Mouse (Mus musculus): ENCODE measurements around the gene Lrrfip1. TPM values are rescaled to one million over a fixed set of nuclear protein-coding genes. Genes with fewer than 3 reads are reported as not detected.

Gene Lrrfip1
- polyA plus RNA-seq, 1 experiment, result 80.0 TPM

GRCm38 (mm10) chr1:91056416-91056815 is 57.9 kb downstream of the Lrrfip1 start:
- Histone ChIP-seq H3K4me3 (ENCODE audit: insufficient read depth, low read length) (no peak overlapping the region), H3K4me1 (ENCODE audit: control insufficient read depth, insufficient read depth, low read length) (peaks cover 22% of the 10 kb centered on the region), H3K27ac (ENCODE audit: insufficient read depth, low read length) (no peak overlapping the region)
- no peak for TF ChIP-seq POLR2A (IDR thresholded peaks at IDR 0.05; ENCODE audit: extremely low read depth, insufficient read depth, low read length)
- TF ChIP-seq CTCF (IDR thresholded peaks at IDR 0.05; ENCODE audit: extremely low read depth, insufficient read depth, low read length), result no peak

DNA sequence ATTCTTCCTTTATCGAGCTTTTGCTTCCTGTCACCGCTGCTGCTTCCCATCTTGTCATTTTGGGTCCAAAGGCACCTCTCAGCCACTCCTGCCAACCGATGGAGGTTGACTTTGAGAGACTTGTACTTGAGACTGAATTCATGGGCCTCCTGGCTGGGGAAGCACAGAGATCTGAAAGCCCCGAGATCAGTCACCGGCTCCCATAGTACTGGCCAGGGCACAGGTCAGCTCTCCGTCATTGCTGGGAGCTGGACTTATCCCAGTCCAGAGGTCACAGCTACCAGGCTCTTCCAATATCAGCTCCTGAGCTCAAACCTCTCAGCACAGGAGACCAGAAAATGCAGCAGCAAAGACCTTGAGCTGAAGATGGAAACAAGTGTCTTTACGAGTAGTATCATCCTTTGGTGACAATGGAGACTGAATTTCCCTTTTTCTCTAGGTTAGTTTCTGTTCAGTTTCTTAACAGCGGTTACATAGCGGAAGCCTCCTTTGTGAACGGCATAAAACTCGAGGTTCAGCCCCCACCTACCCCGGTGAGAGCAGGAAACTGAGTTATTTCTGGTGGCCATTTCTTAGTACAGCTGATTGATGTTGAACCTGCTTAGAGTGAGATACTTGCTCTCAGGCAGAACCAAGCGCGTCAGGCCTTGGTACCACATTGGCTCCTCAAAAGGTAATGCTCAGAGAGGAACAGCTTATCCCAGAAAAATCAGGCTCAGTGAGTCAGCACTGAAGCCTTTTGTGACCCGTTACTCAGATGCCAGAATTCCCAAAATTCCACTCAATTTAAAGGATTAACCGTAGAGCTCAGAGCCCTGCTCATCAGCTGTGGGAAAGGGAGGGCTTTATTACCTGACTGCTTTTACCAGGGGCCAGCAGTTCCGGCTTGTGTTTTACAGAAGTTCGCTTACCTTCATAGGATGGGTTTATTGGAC is 59.0 kb downstream of the Lrrfip1 start:
- no peak overlapping the region for H3K27ac ChIP-seq (ENCODE audit: insufficient read depth, low read length)

GRCm38 (mm10) chr1:91058251-91058650 is 59.7 kb downstream of the Lrrfip1 start:
- Histone ChIP-seq H3K4me3 (ENCODE audit: insufficient read depth, low read length) (no peak overlapping the region), H3K4me1 (ENCODE audit: control insufficient read depth, insufficient read depth, low read length) (peaks cover 29% of the 10 kb centered on the region), H3K27ac (ENCODE audit: insufficient read depth, low read length) (no peak overlapping the region)
- TF ChIP-seq CTCF (IDR thresholded peaks at IDR 0.05; ENCODE audit: extremely low read depth, insufficient read depth, low read length), result no peak

More for the DNA sequence above, 59.0 kb downstream of the Lrrfip1 start:
- Histone ChIP-seq H3K4me1 (ENCODE audit: control insufficient read depth, insufficient read depth, low read length) (peaks cover 25% of the 10 kb centered on the region), H3K4me3 (ENCODE audit: insufficient read depth, low read length) (no peak overlapping the region)
- TF ChIP-seq CTCF (IDR thresholded peaks at IDR 0.05; ENCODE audit: extremely low read depth, insufficient read depth, low read length), result no peak
- no peak for TF ChIP-seq POLR2A (IDR thresholded peaks at IDR 0.05; ENCODE audit: extremely low read depth, insufficient read depth, low read length)

GRCm38 (mm10) chr1:91059792-91060604 is 61.5 kb downstream of the Lrrfip1 start:
- Histone ChIP-seq H3K27ac (ENCODE audit: insufficient read depth, low read length) (no peak overlapping the region), H3K4me1 (ENCODE audit: control insufficient read depth, insufficient read depth, low read length) (peaks cover 32% of the 10 kb centered on the region), H3K4me3 (ENCODE audit: insufficient read depth, low read length) (no peak overlapping the region)
- no peak for TF ChIP-seq POLR2A (IDR thresholded peaks at IDR 0.05; ENCODE audit: extremely low read depth, insufficient read depth, low read length)
- no peak for TF ChIP-seq CTCF (IDR thresholded peaks at IDR 0.05; ENCODE audit: extremely low read depth, insufficient read depth, low read length)

GRCm38 (mm10) chr1:91061105-91061504 is 62.6 kb downstream of the Lrrfip1 start:
- H3K27ac ChIP-seq (ENCODE audit: insufficient read depth, low read length), result no peak overlapping the region
- peaks cover 33% of the 10 kb centered on the region for H3K4me1 ChIP-seq (ENCODE audit: control insufficient read depth, insufficient read depth, low read length)
- H3K4me3 ChIP-seq (ENCODE audit: insufficient read depth, low read length), result no peak overlapping the region
- TF ChIP-seq POLR2A (IDR thresholded peaks at IDR 0.05; ENCODE audit: extremely low read depth, insufficient read depth, low read length) (no peak), CTCF (IDR thresholded peaks at IDR 0.05; ENCODE audit: extremely low read depth, insufficient read depth, low read length) (no peak)

DNA sequence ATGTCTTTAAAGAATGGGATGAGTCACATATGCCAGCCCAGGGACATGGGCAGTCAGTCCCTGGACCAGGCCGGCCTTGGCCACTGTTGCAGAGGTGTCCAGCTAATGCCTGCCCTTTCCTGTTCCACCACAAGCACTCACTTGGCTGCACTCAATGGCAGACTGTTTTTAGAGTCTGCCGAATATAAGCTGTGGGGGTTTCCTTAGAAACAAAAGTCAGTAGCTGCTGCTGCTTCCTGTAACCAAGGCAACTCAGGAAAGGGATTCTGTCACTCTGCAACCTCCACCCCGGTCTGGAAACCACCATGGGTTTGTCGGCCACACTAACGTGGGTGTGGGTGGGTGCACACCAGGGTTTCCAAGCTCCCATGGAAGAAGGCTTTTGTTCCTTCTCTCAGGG is 63.8 kb downstream of the Lrrfip1 start:
- peak overlapping the region; percentile 74 for H3K27ac ChIP-seq (ENCODE audit: insufficient read depth, low read length)
- peaks cover 33% of the 10 kb centered on the region for H3K4me1 ChIP-seq (ENCODE audit: control insufficient read depth, insufficient read depth, low read length)
- TF ChIP-seq POLR2A (IDR thresholded peaks at IDR 0.05; ENCODE audit: extremely low read depth, insufficient read depth, low read length) (no peak), CTCF (IDR thresholded peaks at IDR 0.05; ENCODE audit: extremely low read depth, insufficient read depth, low read length) (no peak)
- no peak overlapping the region for H3K4me3 ChIP-seq (ENCODE audit: insufficient read depth, low read length)

- Histone ChIP-seq H3K4me3 (ENCODE audit: insufficient read depth, low read length) (no peak overlapping the region), H3K27ac (ENCODE audit: insufficient read depth, low read length) (no peak overlapping the region), H3K4me1 (ENCODE audit: control insufficient read depth, insufficient read depth, low read length) (peaks cover 28% of the 10 kb centered on the region)
- TF ChIP-seq CTCF (IDR thresholded peaks at IDR 0.05; ENCODE audit: extremely low read depth, insufficient read depth, low read length) (no peak), POLR2A (IDR thresholded peaks at IDR 0.05; ENCODE audit: extremely low read depth, insufficient read depth, low read length) (no peak)
These were observed 65.5 kb downstream of the Lrrfip1 start for GRCm38 (mm10) chr1:91064053-91064452.

DNA sequence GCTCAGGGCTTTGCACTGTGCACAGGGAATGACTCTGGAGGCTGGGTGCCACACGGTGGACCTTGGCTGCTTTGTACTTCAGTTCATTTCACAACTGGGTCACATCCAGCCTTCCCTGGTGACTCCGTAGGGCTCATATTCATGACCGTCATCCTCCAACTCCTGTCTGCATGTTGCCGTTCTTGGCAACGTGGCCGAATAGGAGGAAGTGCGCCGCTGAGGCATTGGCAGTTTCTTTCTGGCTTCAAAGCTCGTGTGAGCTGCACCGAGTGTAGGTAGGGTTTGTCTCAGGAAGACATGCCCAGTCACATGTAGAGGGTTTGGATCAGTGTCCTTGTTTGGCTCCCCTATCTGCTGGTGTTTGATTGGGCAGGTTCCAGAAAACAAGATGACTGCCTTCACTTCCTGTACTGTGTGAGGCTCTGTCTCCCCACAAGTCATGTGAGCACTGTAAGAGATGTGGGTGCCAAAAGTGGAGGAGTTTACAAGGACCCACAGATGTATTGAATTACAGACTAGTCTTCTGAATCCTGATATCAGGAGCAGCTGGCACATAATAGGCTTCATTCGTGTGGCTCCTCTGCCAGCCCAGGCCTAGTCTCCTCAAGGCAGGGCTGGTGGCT is 66.5 kb downstream of the Lrrfip1 start:
- TF ChIP-seq POLR2A (IDR thresholded peaks at IDR 0.05; ENCODE audit: extremely low read depth, insufficient read depth, low read length) (no peak), CTCF (IDR thresholded peaks at IDR 0.05; ENCODE audit: extremely low read depth, insufficient read depth, low read length) (no peak)

GRCm38 (mm10) chr1:91066061-91066460 is 67.5 kb downstream of the Lrrfip1 start:
- no peak for TF ChIP-seq CTCF (IDR thresholded peaks at IDR 0.05; ENCODE audit: extremely low read depth, insufficient read depth, low read length)
- no peak for TF ChIP-seq POLR2A (IDR thresholded peaks at IDR 0.05; ENCODE audit: extremely low read depth, insufficient read depth, low read length)
- Histone ChIP-seq H3K4me3 (ENCODE audit: insufficient read depth, low read length) (no peak overlapping the region), H3K27ac (ENCODE audit: insufficient read depth, low read length) (no peak overlapping the region), H3K4me1 (ENCODE audit: control insufficient read depth, insufficient read depth, low read length) (peaks cover 21% of the 10 kb centered on the region)

More for the DNA sequence above, 66.5 kb downstream of the Lrrfip1 start:
- Histone ChIP-seq H3K4me3 (ENCODE audit: insufficient read depth, low read length) (no peak overlapping the region), H3K27ac (ENCODE audit: insufficient read depth, low read length) (no peak overlapping the region), H3K4me1 (ENCODE audit: control insufficient read depth, insufficient read depth, low read length) (peaks cover 24% of the 10 kb centered on the region)
